ENCODE assay signal across 12 mouse cellular contexts in the genomic region with DNA sequence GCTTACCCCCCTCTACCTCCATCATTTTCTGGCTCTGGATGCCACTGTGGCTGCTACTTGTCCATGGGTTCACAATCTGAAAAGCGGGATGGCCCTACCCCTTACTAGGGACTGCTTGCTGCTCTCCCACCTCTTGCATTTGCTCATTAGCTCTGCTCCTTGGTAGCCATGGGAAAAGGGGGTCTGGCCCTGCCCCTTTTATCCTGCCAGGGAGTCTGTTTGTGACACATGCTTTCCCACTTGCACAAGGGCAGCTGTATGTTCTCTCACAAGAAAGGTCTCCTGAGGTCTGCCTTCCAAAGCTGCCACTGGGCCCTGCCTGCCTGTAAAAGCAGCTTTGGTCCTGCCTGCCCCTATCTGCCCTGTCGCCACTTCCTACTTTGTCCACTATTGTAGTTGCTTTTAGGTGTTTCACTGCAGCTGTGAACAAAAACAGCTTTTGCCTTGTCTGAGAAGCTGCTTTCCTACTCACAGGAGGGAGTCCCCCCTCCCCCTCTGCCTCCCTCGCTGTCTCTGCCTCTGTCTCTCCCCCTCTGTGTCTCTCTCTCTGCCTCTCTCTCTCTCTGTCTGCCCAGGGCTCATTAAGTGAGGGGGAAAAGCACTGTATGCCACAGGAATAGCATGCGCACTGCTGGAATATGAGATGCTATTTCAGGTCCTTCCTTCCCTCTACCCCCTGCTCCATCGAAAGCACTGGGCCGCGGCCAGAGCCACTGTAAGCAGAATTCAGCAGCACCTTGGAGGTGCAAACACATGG. TPM values are rescaled to one million over a fixed set of nuclear protein-coding genes. Genes with fewer than 3 reads are reported as not detected.
A peak's percentile ranks its signal among the peaks of the same experiment; 100 is the strongest.
DNase-seq lines count a peak whose midpoint lies in the region; ATAC-seq and TF ChIP-seq lines count a peak whose summit lies in the region.
"Had no signal": no experiment of that assay in that cellular context is flagged by ENCODE, and none has a peak within 500 bp of the region (broad histone marks: within the 10 kb centered on the region; RNA-seq: fewer than 3 reads in every experiment).

No protein-coding gene starts in this region.

- H3K4me1 ChIP-seq in heart, postnatal 0 days (ENCODE audit: control insufficient read depth, insufficient read depth): no peaks in the 10 kb centered on the region
- H3K4me1 ChIP-seq in hindbrain, embryonic 11.5 days (replicated peaks; ENCODE audit: control insufficient read depth, insufficient read depth, low read length): no peaks in the 10 kb centered on the region
- H3K4me1 ChIP-seq in midbrain, embryonic 11.5 days (ENCODE audit: control insufficient read depth, insufficient read depth, low read length): 0 out of 2 replicates have a peak, but pooled peaks cover 4% of the 10 kb centered on the region

- H3K27ac ChIP-seq in heart, postnatal 0 days (ENCODE audit: low read depth): no peak overlapping the region
- H3K27ac ChIP-seq in hindbrain, embryonic 11.5 days (ENCODE audit: low read depth, low read length): no peak overlapping the region
- no peak overlapping the region for H3K27ac ChIP-seq in midbrain, embryonic 11.5 days (ENCODE audit: low read depth, low read length)
- H3K27ac ChIP-seq: embryonic facial prominence, embryonic 12.5 days had no signal

- no peak overlapping the region for H3K9ac ChIP-seq in heart, postnatal 0 days (replicated peaks; ENCODE audit: low read depth, low read length)
- H3K9ac ChIP-seq in hindbrain, embryonic 11.5 days (ENCODE audit: low read depth, low read length): no peak overlapping the region
- no peak overlapping the region for H3K9ac ChIP-seq in midbrain, embryonic 11.5 days (ENCODE audit: low read length)
- H3K9ac ChIP-seq: embryonic facial prominence, embryonic 12.5 days had no signal

- H3K9me3 ChIP-seq in heart, postnatal 0 days (replicated peaks; ENCODE audit: control insufficient read depth, low read length): no peaks in the 10 kb centered on the region
- H3K9me3 ChIP-seq in hindbrain, embryonic 11.5 days (ENCODE audit: control insufficient read depth, low read length): no peaks in the 10 kb centered on the region
- H3K9me3 ChIP-seq in midbrain, embryonic 11.5 days (ENCODE audit: control insufficient read depth, low read length): no peaks in the 10 kb centered on the region
- H3K9me3 ChIP-seq: embryonic facial prominence, embryonic 12.5 days had no signal

- ATAC-seq in heart, postnatal 0 days (ENCODE audit: insufficient read depth, low read depth): peak; percentile 6; the same call in 1 of the 2 replicates
- ATAC-seq in hindbrain, embryonic 11.5 days (ENCODE audit: low FRiP score): peak; percentile 78
- peak; percentile 68 for ATAC-seq in midbrain, embryonic 11.5 days (ENCODE audit: low FRiP score)
- no peak for ATAC-seq in granulocyte monocyte progenitor cell, adult 5-6 weeks (replicated peaks; ENCODE audit: poor library complexity, severe bottlenecking)

- DNase-seq in heart, postnatal 0 days (ENCODE audit: low spot score): no peak
- no peak for DNase-seq in heart, adult 9 months (ENCODE audit: low spot score in 2 of 2)
- peak; percentile 30 for DNase-seq in hindbrain, embryonic 11.5 days (ENCODE audit: low spot score)
- DNase-seq in midbrain, embryonic 11.5 days (ENCODE audit: low spot score, missing footprints): peak; percentile 84
- peak; percentile 12 to 28 for DNase-seq in right cerebral cortex, postnatal 36 days (ENCODE audit: low spot score in 2 of 2)
- DNase-seq in ovary, adult 18-20 months (ENCODE audit: low spot score): no peak
- DNase-seq in adrenal gland, adult 2 months: no peak
- DNase-seq: adrenal gland, adult 8-10 months had no signal

- H3K4me2 ChIP-seq in heart, postnatal 0 days (ENCODE audit: low read depth, low read length): no peak overlapping the region
- no peak overlapping the region for H3K4me2 ChIP-seq in hindbrain, embryonic 11.5 days (replicated peaks; ENCODE audit: low read depth, low read length)
- H3K4me2 ChIP-seq in midbrain, embryonic 11.5 days: no peak overlapping the region
- H3K4me2 ChIP-seq: embryonic facial prominence, embryonic 12.5 days had no signal

- H3K27me3 ChIP-seq in heart, postnatal 0 days (ENCODE audit: control insufficient read depth, insufficient read depth, low read length): no peaks in the 10 kb centered on the region
- H3K27me3 ChIP-seq in hindbrain, embryonic 11.5 days (ENCODE audit: control insufficient read depth, insufficient read depth, low read length): no peaks in the 10 kb centered on the region
- H3K27me3 ChIP-seq in midbrain, embryonic 11.5 days (ENCODE audit: control insufficient read depth, insufficient read depth, low read length): no peaks in the 10 kb centered on the region
- H3K27me3 ChIP-seq: embryonic facial prominence, embryonic 12.5 days had no signal

- H3K4me3 ChIP-seq in heart, postnatal 0 days (ENCODE audit: low read depth, low read length): no peak overlapping the region
- H3K4me3 ChIP-seq in hindbrain, embryonic 11.5 days (ENCODE audit: low read depth, low read length): no peak overlapping the region
- H3K4me3 ChIP-seq in midbrain, embryonic 11.5 days (ENCODE audit: low read depth, low read length): no peak overlapping the region
- H3K4me3 ChIP-seq: embryonic facial prominence, embryonic 12.5 days had no signal

- no peak for TF ChIP-seq CTCF in heart, postnatal 0 days (IDR thresholded peaks at IDR 0.05; ENCODE audit: low read depth)

- H3K36me3 ChIP-seq in heart, postnatal 0 days (replicated peaks; ENCODE audit: control insufficient read depth, insufficient read depth, low read length): no peaks in the 10 kb centered on the region
- no peaks in the 10 kb centered on the region for H3K36me3 ChIP-seq in hindbrain, embryonic 11.5 days (ENCODE audit: control insufficient read depth, insufficient read depth, low read length)
- H3K36me3 ChIP-seq in midbrain, embryonic 11.5 days (ENCODE audit: control insufficient read depth, insufficient read depth, low read length): no peaks in the 10 kb centered on the region
- H3K36me3 ChIP-seq: embryonic facial prominence, embryonic 12.5 days had no signal

- WGBS in heart, postnatal 0 days: 25% methylated on average over 7 of the region's 7 CpGs
- WGBS in hindbrain, embryonic 11.5 days: 29% methylated on average over 7 of the region's 7 CpGs
- WGBS in midbrain, embryonic 11.5 days: 24% methylated on average over 7 of the region's 7 CpGs

- no peak for TF ChIP-seq EP300 in heart, postnatal 0 days (IDR thresholded peaks at IDR 0.05; ENCODE audit: low read depth)

RNA-seq across cellular contexts. Expression of gene Olfr874, which starts 5.6 kb away (rescaled TPM):
- total RNA-seq in heart, postnatal 0 days (2014; rRNA removed; ENCODE audit: low replicate concordance): not detected in 2 replicates
- polyA plus RNA-seq in heart, postnatal 0 days (2015; fragmentation: Nextera tagmentation; extraction: Ambion mirVana): not detected in 2 replicates
- polyA plus RNA-seq in hindbrain, embryonic 11.5 days (2014; fragmentation: Nextera tagmentation; extraction: Ambion mirVana): not detected in 2 replicates
- polyA plus RNA-seq in midbrain, embryonic 11.5 days (2014; fragmentation: Nextera tagmentation; extraction: Ambion mirVana): not detected in 2 replicates
- not detected for total RNA-seq in adrenal gland, adult 2 months (2021)
- not detected in 2 replicates for polyA plus RNA-seq in adrenal gland, adult 2 months (2012; rRNA removed)
- total RNA-seq in granulocyte monocyte progenitor cell, adult 5-6 weeks (2014; fragmentation: Nextera tagmentation): not detected in 2 replicates
- not detected in 2 replicates for total RNA-seq in granulocyte monocyte progenitor cell, adult 5-6 weeks (2017)
- total RNA-seq: adrenal gland, adult 8-10 months; hematopoietic stem cell, adult 5-6 weeks; liver, adult 2 months had no signal
- polyA plus RNA-seq: embryonic facial prominence, embryonic 12.5 days; liver, adult 2 months had no signal

RNA-seq across cellular contexts. Expression of gene Olfr875, which starts 21.2 kb away (rescaled TPM):
- not detected in 2 replicates for total RNA-seq in heart, postnatal 0 days (2014; rRNA removed; ENCODE audit: low replicate concordance)
- not detected in 2 replicates for polyA plus RNA-seq in heart, postnatal 0 days (2015; fragmentation: Nextera tagmentation; extraction: Ambion mirVana)
- not detected in 2 replicates for polyA plus RNA-seq in hindbrain, embryonic 11.5 days (2014; fragmentation: Nextera tagmentation; extraction: Ambion mirVana)
- polyA plus RNA-seq in midbrain, embryonic 11.5 days (2014; fragmentation: Nextera tagmentation; extraction: Ambion mirVana): not detected in 2 replicates
- total RNA-seq in adrenal gland, adult 2 months (2021): not detected
- polyA plus RNA-seq in adrenal gland, adult 2 months (2012; rRNA removed): not detected in 2 replicates
- not detected in 2 replicates for total RNA-seq in granulocyte monocyte progenitor cell, adult 5-6 weeks (2014; fragmentation: Nextera tagmentation)
- total RNA-seq in granulocyte monocyte progenitor cell, adult 5-6 weeks (2017): not detected in 2 replicates
- total RNA-seq: adrenal gland, adult 8-10 months; hematopoietic stem cell, adult 5-6 weeks; liver, adult 2 months had no signal
- polyA plus RNA-seq: embryonic facial prominence, embryonic 12.5 days; liver, adult 2 months had no signal

RNA-seq across cellular contexts. Expression of gene Olfr160, which starts 34.4 kb away (rescaled TPM):
- not detected in 2 replicates for total RNA-seq in heart, postnatal 0 days (2014; rRNA removed; ENCODE audit: low replicate concordance)
- polyA plus RNA-seq in heart, postnatal 0 days (2015; fragmentation: Nextera tagmentation; extraction: Ambion mirVana): not detected in 2 replicates
- not detected in 2 replicates for polyA plus RNA-seq in hindbrain, embryonic 11.5 days (2014; fragmentation: Nextera tagmentation; extraction: Ambion mirVana)
- not detected in 2 replicates for polyA plus RNA-seq in midbrain, embryonic 11.5 days (2014; fragmentation: Nextera tagmentation; extraction: Ambion mirVana)
- not detected for total RNA-seq in adrenal gland, adult 2 months (2021)
- not detected in 2 replicates for polyA plus RNA-seq in adrenal gland, adult 2 months (2012; rRNA removed)
- not detected in 2 replicates for total RNA-seq in granulocyte monocyte progenitor cell, adult 5-6 weeks (2014; fragmentation: Nextera tagmentation)
- not detected in 2 replicates for total RNA-seq in granulocyte monocyte progenitor cell, adult 5-6 weeks (2017)
- total RNA-seq: adrenal gland, adult 8-10 months; hematopoietic stem cell, adult 5-6 weeks; liver, adult 2 months had no signal
- polyA plus RNA-seq: embryonic facial prominence, embryonic 12.5 days; liver, adult 2 months had no signal

RNA-seq across cellular contexts. Expression of gene Olfr876, which starts 52.3 kb away (rescaled TPM):
- total RNA-seq in heart, postnatal 0 days (2014; rRNA removed; ENCODE audit: low replicate concordance): not detected in 2 replicates
- polyA plus RNA-seq in heart, postnatal 0 days (2015; fragmentation: Nextera tagmentation; extraction: Ambion mirVana): not detected in 2 replicates
- not detected in 2 replicates for polyA plus RNA-seq in hindbrain, embryonic 11.5 days (2014; fragmentation: Nextera tagmentation; extraction: Ambion mirVana)
- polyA plus RNA-seq in midbrain, embryonic 11.5 days (2014; fragmentation: Nextera tagmentation; extraction: Ambion mirVana): not detected in 2 replicates
- not detected for total RNA-seq in adrenal gland, adult 2 months (2021)
- not detected in 2 replicates for polyA plus RNA-seq in adrenal gland, adult 2 months (2012; rRNA removed)
- total RNA-seq in granulocyte monocyte progenitor cell, adult 5-6 weeks (2014; fragmentation: Nextera tagmentation): not detected in 2 replicates
- not detected in 2 replicates for total RNA-seq in granulocyte monocyte progenitor cell, adult 5-6 weeks (2017)
- total RNA-seq: adrenal gland, adult 8-10 months; hematopoietic stem cell, adult 5-6 weeks; liver, adult 2 months had no signal
- polyA plus RNA-seq: embryonic facial prominence, embryonic 12.5 days; liver, adult 2 months had no signal

Comparison
In these comparisons a context has a peak if more than half of its experiments do, and no peak if none do; other contexts are left out.
1. DNase-seq: peak in hindbrain, embryonic 11.5 days (single experiment), midbrain, embryonic 11.5 days (single experiment) and right cerebral cortex, postnatal 36 days (2 of 2); none in heart, postnatal 0 days (single experiment), heart, adult 9 months (0 of 2), ovary, adult 18-20 months (single experiment) and adrenal gland, adult 2 months (single experiment).